Comparison of ENCODE assay signal across 7 mouse cellular contexts in the genomic region with DNA sequence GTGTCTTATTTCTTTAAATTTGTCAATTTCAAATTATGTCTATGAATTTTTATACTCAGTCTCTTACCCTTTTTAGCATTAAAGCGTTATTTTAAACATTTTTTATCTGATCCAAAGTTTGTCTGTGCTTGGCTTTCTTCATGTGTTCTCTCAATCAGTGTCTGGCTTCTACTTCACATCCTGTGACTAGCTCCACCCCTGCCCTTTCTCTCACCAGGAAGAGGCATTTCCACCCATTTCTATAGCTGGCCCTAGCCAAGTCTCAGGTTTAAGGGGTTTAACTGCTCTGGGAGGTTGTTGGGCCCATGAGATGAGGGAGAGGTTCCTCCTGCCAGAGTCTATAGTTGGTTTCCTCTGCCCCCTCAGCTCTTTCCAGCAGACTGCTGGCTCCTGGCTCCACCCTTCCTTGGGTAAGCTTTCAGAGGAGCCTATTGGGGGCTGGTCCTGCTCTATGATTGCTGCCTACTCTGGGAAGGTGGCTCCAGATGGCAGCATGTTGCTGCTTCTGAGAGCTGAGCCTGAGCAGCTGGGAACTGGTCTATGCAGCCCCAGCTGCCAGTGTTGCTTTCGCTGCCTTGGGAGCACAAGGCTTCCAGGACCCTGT. TPM values are rescaled to one million over a fixed set of nuclear protein-coding genes. Genes with fewer than 3 reads are reported as not detected.
A peak's percentile ranks its signal among the peaks of the same experiment; 100 is the strongest.
DNase-seq lines count a peak whose midpoint lies in the region; ATAC-seq and TF ChIP-seq lines count a peak whose summit lies in the region.

No protein-coding gene starts in this region.

- H3K27ac ChIP-seq in intestine, embryonic 15.5 days, result peak overlapping the region; percentile 10; the same call in 1 of the 2 replicates
- H3K27ac ChIP-seq in liver, adult 2 months (replicated peaks; ENCODE audit: insufficient read depth, low read depth, low read length), result 0 out of 2 replicates have a peak overlapping the region, but pooled peaks have one; percentile 48
- H3K27ac ChIP-seq in midbrain, embryonic 15.5 days, result peak overlapping the region; percentile 45

- WGBS in intestine, embryonic 15.5 days, result 76% methylated on average over 2 of the region's 2 CpGs
- WGBS in liver, adult 2 months, result 81% methylated on average over 2 of the region's 2 CpGs
- 81% methylated on average over 2 of the region's 2 CpGs for WGBS in midbrain, embryonic 15.5 days

- no peaks in the 10 kb centered on the region for H3K36me3 ChIP-seq in intestine, embryonic 15.5 days
- peaks cover 3% of the 10 kb centered on the region for H3K36me3 ChIP-seq in liver, adult 2 months (ENCODE audit: control insufficient read depth, insufficient read depth, low read length)
- no peaks in the 10 kb centered on the region for H3K36me3 ChIP-seq in midbrain, embryonic 15.5 days (replicated peaks)

- peak; percentile 71 for ATAC-seq in intestine, embryonic 15.5 days
- ATAC-seq in midbrain, embryonic 15.5 days (replicated peaks), result 0 out of 2 replicates have a peak, but pooled peaks have one; percentile 20

- H3K9ac ChIP-seq in intestine, embryonic 15.5 days, result no peak overlapping the region
- no peak overlapping the region for H3K9ac ChIP-seq in liver, adult 2 months (ENCODE audit: low read depth, low read length)
- no peak overlapping the region for H3K9ac ChIP-seq in midbrain, embryonic 15.5 days

- no peak overlapping the region for H3K4me3 ChIP-seq in intestine, embryonic 15.5 days (replicated peaks)
- H3K4me3 ChIP-seq in liver, adult 2 months (ENCODE audit: insufficient read depth, low read depth, low read length), result no peak overlapping the region
- no peak overlapping the region for H3K4me3 ChIP-seq in midbrain, embryonic 15.5 days

- no peaks in the 10 kb centered on the region for H3K27me3 ChIP-seq in intestine, embryonic 15.5 days (replicated peaks)
- no peaks in the 10 kb centered on the region for H3K27me3 ChIP-seq in liver, adult 2 months (ENCODE audit: control insufficient read depth, insufficient read depth, low read length)
- no peaks in the 10 kb centered on the region for H3K27me3 ChIP-seq in midbrain, embryonic 15.5 days (replicated peaks)

- H3K9me3 ChIP-seq in intestine, embryonic 15.5 days, result no peaks in the 10 kb centered on the region
- H3K9me3 ChIP-seq in midbrain, embryonic 15.5 days, result no peaks in the 10 kb centered on the region

- H3K79me2 ChIP-seq in liver, adult 2 months (ENCODE audit: control insufficient read depth, insufficient read depth, low read length), result peaks cover 34% of the 10 kb centered on the region; the same call in 1 of the 2 replicates

- peaks cover 6% of the 10 kb centered on the region; the same call in 1 of the 2 replicates for H3K4me1 ChIP-seq in intestine, embryonic 15.5 days (replicated peaks)
- H3K4me1 ChIP-seq in liver, adult 2 months (ENCODE audit: control insufficient read depth, insufficient read depth, low read length), result peaks cover 5% of the 10 kb centered on the region; the same call in 1 of the 2 replicates
- peaks cover 6% of the 10 kb centered on the region; the same call in 1 of the 2 replicates for H3K4me1 ChIP-seq in midbrain, embryonic 15.5 days

- H3K4me2 ChIP-seq in intestine, embryonic 15.5 days (replicated peaks), result peak overlapping the region; percentile 17; the same call in 1 of the 2 replicates
- H3K4me2 ChIP-seq in midbrain, embryonic 15.5 days, result no peak overlapping the region

- no peak for TF ChIP-seq POLR2A in liver, adult 2 months (IDR thresholded peaks at IDR 0.05; ENCODE audit: extremely low read depth, insufficient read depth, low read length)

- peak; percentile 78 for DNase-seq in MN1 (ENCODE audit: low spot score)
- peak; percentile 93 for DNase-seq in brain, adult 2 months (ENCODE audit: low read depth, low spot score)
- peak; percentile 96 for DNase-seq in heart, adult 11 months
- DNase-seq in liver, adult 2 months (ENCODE audit: extremely low read depth, low read depth, low spot score), result no peak
- DNase-seq in thymus, postnatal 10 days (ENCODE audit: low spot score in 2 of 2), result no peak

- TF ChIP-seq CTCF in liver, adult 2 months (IDR thresholded peaks at IDR 0.05; ENCODE audit: low read depth, low read length), result no peak

RNA-seq across cellular contexts. Expression of a gene that starts 17.3 kb away (rescaled TPM):
- 74.5 and 76.4 TPM in 2 replicates for polyA plus RNA-seq in intestine, embryonic 15.5 days (2015; fragmentation: Nextera tagmentation; extraction: Ambion mirVana)
- 20.2 and 23.8 TPM in 2 replicates for total RNA-seq in liver, adult 2 months (2014; rRNA removed)
- 28.6 and 30.7 TPM in 2 replicates for polyA plus RNA-seq in liver, adult 2 months (2012; rRNA removed)
- 291 and 297 TPM in 2 replicates for polyA plus RNA-seq in midbrain, embryonic 15.5 days (2015; fragmentation: Nextera tagmentation; extraction: Ambion mirVana)

RNA-seq across cellular contexts. Expression of a gene that starts 40.6 kb away (rescaled TPM):
- polyA plus RNA-seq in intestine, embryonic 15.5 days (2015; fragmentation: Nextera tagmentation; extraction: Ambion mirVana), result 133 and 140 TPM in 2 replicates
- total RNA-seq in liver, adult 2 months (2014; rRNA removed), result 26.2 and 27.1 TPM in 2 replicates
- polyA plus RNA-seq in liver, adult 2 months (2012; rRNA removed), result 18.8 and 23.0 TPM in 2 replicates
- 117 TPM in 2 replicates for polyA plus RNA-seq in midbrain, embryonic 15.5 days (2015; fragmentation: Nextera tagmentation; extraction: Ambion mirVana)

RNA-seq across cellular contexts. Expression of a gene that starts 44.5 kb away (rescaled TPM):
- 0.18 and 0.30 TPM in 2 replicates for polyA plus RNA-seq in intestine, embryonic 15.5 days (2015; fragmentation: Nextera tagmentation; extraction: Ambion mirVana)
- total RNA-seq in liver, adult 2 months (2014; rRNA removed), result not detected in 2 replicates
- not detected in 2 replicates for polyA plus RNA-seq in liver, adult 2 months (2012; rRNA removed)
- polyA plus RNA-seq in midbrain, embryonic 15.5 days (2015; fragmentation: Nextera tagmentation; extraction: Ambion mirVana), result 0.09 and 0.12 TPM in 2 replicates

RNA-seq across cellular contexts. Expression of a gene that starts 47.1 kb away (rescaled TPM):
- polyA plus RNA-seq in intestine, embryonic 15.5 days (2015; fragmentation: Nextera tagmentation; extraction: Ambion mirVana), result 57.4 and 64.7 TPM in 2 replicates
- 28.1 and 30.9 TPM in 2 replicates for total RNA-seq in liver, adult 2 months (2014; rRNA removed)
- polyA plus RNA-seq in liver, adult 2 months (2012; rRNA removed), result 49.1 and 90.1 TPM in 2 replicates
- 77.2 and 81.8 TPM in 2 replicates for polyA plus RNA-seq in midbrain, embryonic 15.5 days (2015; fragmentation: Nextera tagmentation; extraction: Ambion mirVana)

RNA-seq across cellular contexts. Expression of a gene that starts 54.1 kb away (rescaled TPM):
- 50.5 and 51.9 TPM in 2 replicates for polyA plus RNA-seq in intestine, embryonic 15.5 days (2015; fragmentation: Nextera tagmentation; extraction: Ambion mirVana)
- total RNA-seq in liver, adult 2 months (2014; rRNA removed), result 24.3 and 27.3 TPM in 2 replicates
- 11.1 and 13.4 TPM in 2 replicates for polyA plus RNA-seq in liver, adult 2 months (2012; rRNA removed)
- polyA plus RNA-seq in midbrain, embryonic 15.5 days (2015; fragmentation: Nextera tagmentation; extraction: Ambion mirVana), result 68.4 and 69.0 TPM in 2 replicates

Comparison
In these comparisons a context has a peak if more than half of its experiments do, and no peak if none do; other contexts are left out.
1. DNase-seq: peak in MN1 (single experiment), brain, adult 2 months (single experiment) and heart, adult 11 months (single experiment); none in liver, adult 2 months (single experiment) and thymus, postnatal 10 days (0 of 2).
2. Peak in every context shown above with its lines, with median percentiles within 50 percentile points of each other: H3K27ac ChIP-seq.